In the genomic region with DNA sequence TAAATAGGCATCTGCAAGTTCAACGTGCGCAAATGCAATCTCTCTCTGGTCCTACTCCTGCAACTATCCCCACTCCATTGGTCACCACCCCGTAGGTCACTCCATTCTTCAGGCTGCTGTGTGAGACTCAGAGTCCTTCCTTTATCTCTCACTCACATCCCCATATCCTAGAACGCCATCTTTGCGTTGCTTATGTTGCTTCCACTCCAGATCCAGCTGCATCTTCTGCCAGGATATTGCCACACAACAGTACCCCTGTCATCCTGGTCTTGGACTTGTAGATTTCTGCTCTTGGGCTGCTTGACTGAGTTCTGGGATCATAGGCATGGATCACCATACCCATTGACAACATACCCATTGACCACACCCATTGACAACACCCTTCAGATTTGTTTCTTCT, we compare ENCODE assay signal across 24 mouse cellular contexts.
"Had no signal": no experiment of that assay in that cellular context is flagged by ENCODE, and none has a peak within 500 bp of the region (broad histone marks: within the 10 kb centered on the region; RNA-seq: fewer than 3 reads in every experiment).

No protein-coding gene starts in this region.

- H3K4me2 ChIP-seq: heart, embryonic 11.5 days; heart, embryonic 13.5 days; hindbrain, embryonic 13.5 days; hindbrain, embryonic 15.5 days; kidney, embryonic 15.5 days; limb, embryonic 13.5 days; limb, embryonic 15.5 days; liver, embryonic 13.5 days had no signal

- H3K9ac ChIP-seq: heart, embryonic 13.5 days; heart, embryonic 15.5 days; hindbrain, embryonic 13.5 days; hindbrain, embryonic 15.5 days; kidney, embryonic 15.5 days; limb, embryonic 13.5 days; limb, embryonic 15.5 days; liver, embryonic 13.5 days had no signal

- H3K9me3 ChIP-seq: heart, embryonic 13.5 days; heart, embryonic 15.5 days; hindbrain, embryonic 13.5 days; hindbrain, embryonic 15.5 days; kidney, embryonic 15.5 days; limb, embryonic 13.5 days; limb, embryonic 15.5 days; liver, embryonic 13.5 days had no signal

- DNase-seq: gastrocnemius, postnatal 14 days; gastrocnemius, postnatal 36 days; heart, postnatal 14 days; heart, postnatal 36 days; kidney, adult 11 months; kidney, adult 2 months; kidney, adult 9 months; kidney, postnatal 14 days; kidney, postnatal 36 days; layer of hippocampus, adult 9-11 months; layer of hippocampus, postnatal 36 days; left cerebral cortex, postnatal 4 days; liver, embryonic 13.5 days had no signal

- H3K4me1 ChIP-seq: hindbrain, embryonic 13.5 days; hindbrain, embryonic 15.5 days had no signal

- H3K4me3 ChIP-seq: heart, embryonic 13.5 days; heart, embryonic 15.5 days; hindbrain, embryonic 13.5 days; hindbrain, embryonic 15.5 days; kidney, embryonic 15.5 days; limb, embryonic 13.5 days; limb, embryonic 15.5 days; liver, embryonic 13.5 days had no signal

- H3K27ac ChIP-seq: hindbrain, embryonic 13.5 days; hindbrain, embryonic 15.5 days; hindbrain, postnatal 0 days; kidney, embryonic 15.5 days; kidney, postnatal 0 days; limb, embryonic 13.5 days; limb, embryonic 15.5 days; liver, embryonic 13.5 days had no signal

- H3K27me3 ChIP-seq: heart, embryonic 13.5 days; heart, embryonic 15.5 days; hindbrain, embryonic 13.5 days; hindbrain, embryonic 15.5 days; kidney, embryonic 15.5 days; limb, embryonic 13.5 days; limb, embryonic 15.5 days; liver, embryonic 13.5 days had no signal

- H3K36me3 ChIP-seq: hindbrain, embryonic 13.5 days; hindbrain, embryonic 15.5 days; kidney, embryonic 15.5 days; limb, embryonic 13.5 days; limb, embryonic 15.5 days; liver, embryonic 13.5 days had no signal

- ATAC-seq: hindbrain, postnatal 0 days; intestine, embryonic 16.5 days had no signal
